Mouse (Mus musculus): Measurements from ENCODE around the gene Pdk3. TPM values are rescaled to one million over a fixed set of nuclear protein-coding genes. Genes with fewer than 3 reads are reported as not detected.

Pdk3 gene
- total RNA-seq (2021) = 1 to 10 TPM; 3.0 to 3.8 TPM

- intact Hi-C loops (cut with DNase I) = no loop called here
- peak; percentile 67 for DNase-seq (ENCODE audit: low spot score)
Observed at GRCm38 (mm10) chrX:93831561-93832336, at the start of gene Pdk3. Pdk3 (minus strand) TSS chrX:93832201.

DNA sequence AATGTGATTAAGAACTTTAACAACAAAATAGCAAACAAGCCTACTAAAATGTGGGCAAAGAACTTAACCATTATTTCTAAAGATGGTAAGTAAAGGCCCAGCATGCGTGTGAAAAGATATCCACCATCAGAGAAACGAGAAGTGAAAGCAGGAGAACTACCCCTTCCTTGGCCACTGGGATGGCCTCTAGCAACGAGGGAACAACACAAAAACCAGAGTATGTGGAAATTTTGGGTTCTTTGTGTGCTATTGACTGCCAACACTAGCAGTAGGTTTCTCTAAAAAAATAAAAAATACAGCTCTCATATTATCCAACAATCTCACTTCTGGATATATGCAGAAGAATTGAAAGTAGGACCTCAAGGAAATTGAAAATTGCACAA is 45.6 kb upstream of the Pdk3 start:
- no peak for DNase-seq (ENCODE audit: low spot score)
- intact Hi-C loops (cut with DNase I) = no loop called here

DNA sequence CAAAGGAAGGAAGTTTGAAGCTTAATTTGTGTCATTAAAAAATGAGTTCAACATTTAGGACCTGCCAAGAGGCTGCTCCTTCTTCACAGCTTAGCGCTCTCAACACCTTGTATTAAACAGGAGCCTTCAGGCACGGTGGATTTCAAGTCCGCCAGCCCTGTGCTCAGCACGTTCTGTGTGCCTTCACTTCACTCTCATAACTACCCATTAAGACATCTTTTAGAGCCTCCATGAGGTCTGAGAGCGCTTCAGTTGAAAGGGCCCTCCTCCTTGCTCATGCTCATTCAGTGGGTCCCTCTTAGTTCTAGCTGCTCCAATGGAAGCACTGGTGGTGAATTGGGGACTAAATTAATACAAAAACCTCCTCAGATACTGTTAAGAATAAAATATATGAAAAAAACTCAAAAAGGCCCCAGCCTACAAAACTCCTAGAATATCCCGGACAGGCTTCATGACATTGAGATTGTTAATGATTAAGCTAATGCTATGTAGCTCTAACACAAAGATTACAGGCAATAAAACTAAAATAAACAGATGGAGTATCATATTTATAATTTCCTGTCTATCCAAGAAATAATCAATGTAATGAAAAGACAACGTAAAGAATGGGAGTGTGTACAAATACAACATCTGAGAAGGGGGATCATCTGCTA is 45.1 kb upstream of the Pdk3 start:
- intact Hi-C loops (cut with DNase I) = no loop called here
- no peak for DNase-seq (ENCODE audit: low spot score)

DNA sequence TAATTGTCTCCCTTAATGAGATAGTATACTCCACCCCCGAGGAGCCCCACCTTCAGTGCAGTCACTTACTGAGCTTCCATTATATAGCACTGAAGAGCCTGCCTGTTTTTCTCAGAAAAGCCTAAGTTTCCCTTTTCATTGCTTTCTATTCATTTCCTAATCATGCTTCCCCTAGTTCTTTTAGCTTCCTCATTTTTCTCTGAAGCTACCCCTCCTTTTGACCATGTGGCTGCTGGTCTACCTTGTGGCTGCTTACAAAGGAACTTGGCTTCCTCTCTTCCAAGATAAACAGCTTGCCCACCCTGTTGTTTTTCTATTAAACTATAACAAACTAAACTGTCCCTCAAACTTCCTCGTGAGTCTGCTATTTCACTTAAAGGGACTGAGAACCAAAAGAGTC is 31.4 kb upstream of the Pdk3 start:
- intact Hi-C loops (cut with DNase I) = no loop called here
- DNase-seq (ENCODE audit: low spot score) = no peak

GRCm38 (mm10) chrX:93862525-93863086 is 30.6 kb upstream of the Pdk3 start:
- intact Hi-C loops (cut with DNase I) = no loop called here
- no peak for DNase-seq (ENCODE audit: low spot score)

DNA sequence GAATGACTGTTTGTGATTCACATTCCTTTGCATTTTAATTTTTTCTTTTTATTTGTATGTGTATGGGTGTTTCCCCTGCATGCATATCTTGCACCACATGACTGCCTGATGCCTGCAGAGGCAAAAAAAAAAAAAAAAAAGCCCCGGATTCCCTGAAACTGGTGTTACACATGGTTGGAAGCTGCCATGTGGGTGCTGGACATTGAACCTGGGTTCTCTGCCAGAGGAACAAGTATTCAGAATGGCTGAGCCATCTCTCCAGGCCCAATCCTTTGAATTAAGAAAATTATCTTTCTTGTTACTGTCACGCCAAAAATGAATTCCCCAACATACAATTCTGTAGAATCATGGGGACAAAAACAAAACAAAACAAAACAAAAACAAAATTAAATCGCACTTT is 25.8 kb upstream of the Pdk3 start:
- DNase-seq (ENCODE audit: low spot score) = no peak
- intact Hi-C loops (cut with DNase I) = no loop called here

- no peak for DNase-seq (ENCODE audit: low spot score)
- intact Hi-C loops (cut with DNase I) = no loop called here
Observed at GRCm38 (mm10) chrX:93832337-93832884, 410 bp upstream of the Pdk3 start.

- no peak for DNase-seq (ENCODE audit: low spot score)
- intact Hi-C loops (cut with DNase I) = no loop called here
Observed at GRCm38 (mm10) chrX:93825787-93826186, 6.2 kb downstream of the Pdk3 start.

- no peak for DNase-seq (ENCODE audit: low spot score)
- intact Hi-C loops (cut with DNase I) = no loop called here
Observed at GRCm38 (mm10) chrX:93808040-93808439, 24.0 kb downstream of the Pdk3 start.

DNA sequence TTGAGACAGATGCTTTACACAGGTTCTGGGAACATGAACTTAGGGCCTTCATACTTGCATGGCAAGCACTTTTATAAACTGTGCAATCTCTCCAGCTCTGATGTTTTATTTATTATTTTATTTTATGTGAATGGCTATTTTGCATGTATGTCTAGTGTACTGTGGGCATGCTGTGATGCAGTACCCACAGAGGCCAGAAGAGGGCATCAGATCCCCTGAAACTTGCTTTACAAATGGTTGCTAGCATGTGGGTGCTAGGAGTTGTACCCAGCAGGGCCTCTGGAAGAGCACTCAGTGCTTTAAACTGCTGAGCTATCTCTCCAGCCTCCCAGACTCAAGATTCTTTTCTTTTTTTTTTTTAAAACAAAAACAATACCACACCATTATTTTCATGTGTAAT is 38.8 kb downstream of the Pdk3 start:
- DNase-seq (ENCODE audit: low spot score) = no peak
- intact Hi-C loops (cut with DNase I) = loop anchor here (10.0 kb wide), 1 partner anchor 242 kb away; no protein-coding TSS in a partner anchor

- DNase-seq (ENCODE audit: low spot score) = no peak
- intact Hi-C loops (cut with DNase I) = no loop called here
Observed at GRCm38 (mm10) chrX:93789562-93789961, 42.4 kb downstream of the Pdk3 start.

DNA sequence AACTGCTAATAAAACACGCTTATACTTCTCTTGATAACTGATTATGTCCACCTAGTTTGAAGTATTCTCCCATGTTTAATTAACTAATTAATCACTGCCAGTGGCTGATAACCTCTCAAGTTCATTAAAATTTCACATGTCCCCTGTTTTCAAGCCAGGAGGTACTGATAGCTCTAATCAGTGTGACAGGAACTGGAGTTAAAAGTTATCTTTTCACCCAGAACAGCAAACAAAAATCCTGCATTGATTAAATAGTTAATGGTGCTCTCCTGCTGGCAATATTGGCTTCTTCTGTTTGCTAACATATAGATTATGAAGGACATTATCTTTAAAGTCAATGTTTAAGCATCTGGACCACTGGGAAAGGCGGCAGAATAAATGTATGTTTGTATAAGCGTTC is 71.2 kb downstream of the Pdk3 start:
- no peak for DNase-seq (ENCODE audit: low spot score)
- intact Hi-C loops (cut with DNase I) = no loop called here

- intact Hi-C loops (cut with DNase I) = no loop called here
- no peak for DNase-seq (ENCODE audit: low spot score)
Observed at GRCm38 (mm10) chrX:93756867-93757455, 75.0 kb downstream of the Pdk3 start.

DNA sequence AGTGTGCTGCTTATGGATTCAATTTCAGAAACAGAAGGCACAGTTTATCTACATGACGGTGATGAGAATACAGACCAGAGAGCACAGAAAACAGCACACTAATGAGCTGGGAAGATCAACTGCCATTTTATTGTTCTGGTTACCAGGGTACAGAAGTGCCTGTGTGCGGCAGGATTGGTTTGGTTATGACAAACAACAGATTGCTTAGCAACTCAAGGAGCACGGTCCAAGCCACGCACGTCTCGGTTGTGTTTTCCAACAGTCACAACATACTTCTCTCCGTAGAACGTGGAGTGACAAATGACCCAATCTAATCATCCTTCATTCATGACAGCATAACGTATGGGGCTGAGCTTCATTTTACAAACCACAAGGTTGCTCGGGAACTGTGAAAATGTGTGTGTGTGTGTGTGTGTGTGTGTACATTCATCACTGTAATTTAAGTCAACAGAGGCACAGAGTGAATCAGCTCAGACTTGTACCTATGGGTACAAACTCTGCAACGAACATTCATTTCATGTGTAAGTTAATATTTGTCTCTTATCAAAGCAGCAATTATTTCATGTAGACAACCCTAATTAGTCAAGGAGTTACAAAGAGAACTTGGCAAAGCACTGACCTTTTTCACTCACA is 76.7 kb downstream of the Pdk3 start:
- DNase-seq (ENCODE audit: low spot score) = no peak
- intact Hi-C loops (cut with DNase I) = no loop called here

- DNase-seq (ENCODE audit: low spot score) = no peak
- intact Hi-C loops (cut with DNase I) = no loop called here
Observed at GRCm38 (mm10) chrX:93750566-93750965, 81.4 kb downstream of the Pdk3 start.

- no peak for DNase-seq (ENCODE audit: low spot score)
- intact Hi-C loops (cut with DNase I) = no loop called here
Observed at GRCm38 (mm10) chrX:93749165-93749564, 82.8 kb downstream of the Pdk3 start.

DNA sequence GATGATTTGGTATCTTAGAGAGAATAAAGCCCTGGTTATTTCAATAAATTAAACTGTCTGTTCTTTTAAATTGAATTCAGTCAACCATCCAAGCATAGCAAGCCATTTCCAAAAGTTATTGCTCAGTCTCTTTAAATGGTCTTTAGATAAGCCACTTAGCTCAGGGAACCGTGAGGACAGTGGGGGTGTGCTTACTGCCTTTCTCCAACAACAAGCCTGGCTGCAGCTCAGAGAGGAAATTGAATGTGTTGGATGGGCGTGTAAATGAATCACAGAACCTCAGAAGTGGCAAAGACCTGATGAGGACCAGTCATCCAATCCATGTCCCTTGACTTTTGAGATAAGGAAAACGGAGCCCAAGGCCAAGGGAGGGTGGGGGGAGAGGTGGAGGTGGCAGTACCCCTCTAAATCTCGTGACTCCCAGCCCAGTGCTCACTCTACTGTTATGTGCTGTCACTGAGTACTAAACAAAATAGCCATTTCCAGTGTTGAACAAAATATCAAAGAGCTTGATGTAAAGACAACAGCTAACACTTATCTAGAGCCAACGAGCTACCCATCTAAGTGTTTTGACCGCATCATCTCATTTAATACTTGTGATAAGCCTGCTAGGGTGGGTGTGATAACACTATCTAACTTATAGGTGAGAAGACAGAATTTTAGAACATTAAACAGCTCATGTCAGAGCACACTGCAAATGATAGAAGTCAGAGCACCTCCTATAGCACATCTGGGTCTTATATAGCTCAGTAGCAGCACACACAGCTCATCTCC is 98.8 kb downstream of the Pdk3 start:
- DNase-seq (ENCODE audit: low spot score) = no peak
- intact Hi-C loops (cut with DNase I) = no loop called here

DNA sequence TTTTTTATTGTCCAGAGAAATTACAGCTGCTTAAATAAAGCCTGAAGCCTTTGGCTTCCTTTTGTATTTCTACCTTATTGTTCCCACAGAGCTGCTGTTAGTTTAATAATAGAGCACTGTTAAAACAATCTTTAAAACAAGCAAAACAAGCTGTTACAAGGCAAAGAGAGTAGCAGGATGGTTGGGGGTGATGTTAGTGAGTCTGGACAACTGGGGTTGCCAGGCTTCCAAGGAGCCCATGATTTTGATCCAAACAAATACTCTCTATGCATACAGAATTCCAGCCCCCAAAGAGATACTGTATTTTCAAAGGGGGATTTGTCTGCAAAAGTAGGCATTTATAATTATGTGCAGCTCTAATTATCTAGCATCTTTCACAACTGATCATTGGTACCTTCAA is 99.6 kb downstream of the Pdk3 start:
- no peak for DNase-seq (ENCODE audit: low spot score)
- intact Hi-C loops (cut with DNase I) = no loop called here

DNA sequence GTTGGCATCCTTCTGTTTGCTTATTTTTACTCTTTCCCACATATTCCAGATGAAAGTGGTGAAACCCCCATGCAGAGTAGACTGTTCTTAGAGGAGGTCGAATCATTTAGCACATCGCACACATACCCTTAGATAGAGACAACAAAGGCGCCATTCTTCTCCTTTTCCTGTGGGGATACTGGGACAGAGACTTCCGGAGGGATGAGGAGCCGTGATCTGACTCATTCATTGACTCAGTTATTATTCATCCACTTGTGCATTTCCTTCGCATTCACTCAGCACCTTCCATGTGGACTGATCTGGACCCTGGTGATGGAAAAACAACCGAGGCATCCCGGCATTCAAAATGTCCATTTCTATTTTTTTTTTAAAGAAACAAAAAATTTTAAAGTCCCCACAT is 101.1 kb downstream of the Pdk3 start:
- intact Hi-C loops (cut with DNase I) = no loop called here
- DNase-seq (ENCODE audit: low spot score) = no peak

- intact Hi-C loops (cut with DNase I) = no loop called here
- no peak for DNase-seq (ENCODE audit: low spot score)
Observed at GRCm38 (mm10) chrX:93729529-93729928, 102.5 kb downstream of the Pdk3 start.

All from heart, postnatal 25 days (tissue).